In the genomic region with DNA sequence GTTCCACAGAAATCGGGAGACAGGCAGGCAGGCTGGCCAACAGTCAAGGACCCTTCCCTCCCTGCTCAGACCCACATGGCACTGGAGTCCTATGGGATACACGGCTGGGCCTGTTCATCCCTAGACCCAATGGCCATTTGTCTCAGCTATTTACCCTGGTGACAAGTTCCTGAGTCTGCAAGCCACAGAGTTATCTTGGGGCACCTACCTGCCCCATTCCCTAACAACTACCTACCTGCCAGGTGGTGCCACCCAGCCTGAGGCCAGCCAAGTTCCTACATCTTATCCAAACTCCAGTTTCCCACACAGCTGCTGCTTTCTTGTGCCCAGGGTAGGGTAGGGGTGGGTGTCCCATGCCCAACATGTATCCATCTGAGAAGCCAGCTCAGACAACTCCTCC, we compare ENCODE assay signal across 19 mouse cellular contexts. TPM values are rescaled to one million over a fixed set of nuclear protein-coding genes. Genes with fewer than 3 reads are reported as not detected.
DNase-seq lines count a peak whose midpoint lies in the region; ATAC-seq and TF ChIP-seq lines count a peak whose summit lies in the region.
"Had no signal": no experiment of that assay in that cellular context is flagged by ENCODE, and none has a peak within 500 bp of the region (broad histone marks: within the 10 kb centered on the region; RNA-seq: fewer than 3 reads in every experiment).

No protein-coding gene starts in this region.

- peak overlapping the region; percentile 16; the same call in 1 of the 2 replicates for H3K27ac ChIP-seq in forebrain, postnatal 0 days (ENCODE audit: low read depth, low read length)
- H3K27ac ChIP-seq in forebrain, embryonic 11.5 days (ENCODE audit: low read depth, low read length), result no peak overlapping the region
- H3K27ac ChIP-seq in intestine, postnatal 0 days (ENCODE audit: low read depth, low read length), result peak overlapping the region; percentile 57; the same call in 1 of the 2 replicates
- H3K27ac ChIP-seq in intestine, embryonic 16.5 days (ENCODE audit: low read length), result no peak overlapping the region
- H3K27ac ChIP-seq in testis, adult 2 months (ENCODE audit: control insufficient read depth, insufficient read depth, low read depth, low read length), result peak overlapping the region; percentile 43
- no peak overlapping the region for H3K27ac ChIP-seq in stomach, postnatal 0 days (replicated peaks)
- H3K27ac ChIP-seq: forebrain, embryonic 15.5 days; stomach, embryonic 15.5 days had no signal

- H3K36me3 ChIP-seq in forebrain, postnatal 0 days (ENCODE audit: insufficient read depth), result 0 out of 2 replicates have a peak, but pooled peaks cover 4% of the 10 kb centered on the region
- no peaks in the 10 kb centered on the region for H3K36me3 ChIP-seq in forebrain, embryonic 11.5 days (ENCODE audit: control insufficient read depth, insufficient read depth, low read length)
- H3K36me3 ChIP-seq in intestine, postnatal 0 days (ENCODE audit: control insufficient read depth, insufficient read depth), result peaks cover 74% of the 10 kb centered on the region
- H3K36me3 ChIP-seq in intestine, embryonic 16.5 days (ENCODE audit: control insufficient read depth, insufficient read depth, low read length), result peaks cover 24% of the 10 kb centered on the region
- no peaks in the 10 kb centered on the region for H3K36me3 ChIP-seq in testis, adult 2 months (ENCODE audit: control insufficient read depth, insufficient read depth, low read length)
- peaks cover 13% of the 10 kb centered on the region for H3K36me3 ChIP-seq in stomach, postnatal 0 days (ENCODE audit: control insufficient read depth, insufficient read depth, low read length)
- H3K36me3 ChIP-seq: forebrain, embryonic 15.5 days had no signal

- no peak overlapping the region for H3K4me3 ChIP-seq in forebrain, postnatal 0 days (ENCODE audit: low read depth, low read length)
- H3K4me3 ChIP-seq in forebrain, embryonic 11.5 days (ENCODE audit: low read depth, low read length), result no peak overlapping the region
- H3K4me3 ChIP-seq in intestine, postnatal 0 days (ENCODE audit: low read depth, low read length), result no peak overlapping the region
- no peak overlapping the region for H3K4me3 ChIP-seq in intestine, embryonic 16.5 days (ENCODE audit: low read length)
- H3K4me3 ChIP-seq in testis, adult 2 months (ENCODE audit: control insufficient read depth, low read depth, low read length), result no peak overlapping the region
- no peak overlapping the region for H3K4me3 ChIP-seq in stomach, postnatal 0 days (ENCODE audit: low read depth, low read length)
- H3K4me3 ChIP-seq: erythroblast, embryonic 14.5 days; forebrain, embryonic 15.5 days; megakaryocyte, embryonic 14.5 days; myocyte; stomach, embryonic 15.5 days had no signal

- 0 out of 2 replicates have a peak, but pooled peaks have one; percentile 3 for ATAC-seq in forebrain, postnatal 0 days
- no peak for ATAC-seq in forebrain, embryonic 11.5 days (replicated peaks; ENCODE audit: low FRiP score)
- no peak for ATAC-seq in intestine, postnatal 0 days
- ATAC-seq in intestine, embryonic 16.5 days, result no peak
- ATAC-seq in stomach, postnatal 0 days (ENCODE audit: low FRiP score, low TSS enrichment), result no peak
- ATAC-seq: activated CD4-positive, CD25-positive, alpha-beta regulatory T cell, adult 4 months; CD4-positive, CD25-positive, alpha-beta regulatory T cell, adult 4 months had no signal

- H3K4me1 ChIP-seq in forebrain, postnatal 0 days (ENCODE audit: insufficient read depth), result no peaks in the 10 kb centered on the region
- H3K4me1 ChIP-seq in forebrain, embryonic 11.5 days (replicated peaks; ENCODE audit: control insufficient read depth, insufficient read depth, low read length), result no peaks in the 10 kb centered on the region
- H3K4me1 ChIP-seq in intestine, postnatal 0 days (replicated peaks; ENCODE audit: control insufficient read depth, insufficient read depth, low read length), result 0 out of 2 replicates have a peak, but pooled peaks cover 5% of the 10 kb centered on the region
- peaks cover 18% of the 10 kb centered on the region; the same call in 1 of the 2 replicates for H3K4me1 ChIP-seq in intestine, embryonic 16.5 days (ENCODE audit: control insufficient read depth, insufficient read depth, low read length)
- peaks cover 7% of the 10 kb centered on the region for H3K4me1 ChIP-seq in testis, adult 2 months (ENCODE audit: control insufficient read depth, insufficient read depth, low read length)
- H3K4me1 ChIP-seq in stomach, postnatal 0 days (replicated peaks; ENCODE audit: control insufficient read depth, insufficient read depth), result no peaks in the 10 kb centered on the region
- H3K4me1 ChIP-seq: forebrain, embryonic 15.5 days; megakaryocyte, embryonic 14.5 days; stomach, embryonic 15.5 days had no signal

- TF ChIP-seq POLR2A in testis, adult 2 months (IDR thresholded peaks at IDR 0.05; ENCODE audit: control insufficient read depth, low read depth, low read length), result no peak

- TF ChIP-seq CTCF in forebrain, postnatal 0 days (IDR thresholded peaks at IDR 0.05; ENCODE audit: low read depth), result no peak
- no peak for TF ChIP-seq CTCF in intestine, postnatal 0 days (IDR thresholded peaks at IDR 0.05; ENCODE audit: low read depth)
- TF ChIP-seq CTCF in testis, adult 2 months (IDR thresholded peaks at IDR 0.05; ENCODE audit: control insufficient read depth, insufficient read depth, insufficient replicate concordance, low read depth, low read length), result no peak
- no peak for TF ChIP-seq CTCF in stomach, postnatal 0 days (IDR thresholded peaks at IDR 0.05; ENCODE audit: low read depth)

- no peak overlapping the region for H3K4me2 ChIP-seq in forebrain, postnatal 0 days (ENCODE audit: low read depth)
- no peak overlapping the region for H3K4me2 ChIP-seq in forebrain, embryonic 11.5 days (ENCODE audit: low read depth, low read length, severe bottlenecking)
- H3K4me2 ChIP-seq in intestine, postnatal 0 days (replicated peaks; ENCODE audit: low read depth), result no peak overlapping the region
- H3K4me2 ChIP-seq in intestine, embryonic 16.5 days (ENCODE audit: low read depth, low read length), result no peak overlapping the region
- no peak overlapping the region for H3K4me2 ChIP-seq in stomach, postnatal 0 days (replicated peaks; ENCODE audit: low read depth)
- H3K4me2 ChIP-seq: forebrain, embryonic 15.5 days; heart, embryonic 11.5 days; liver, embryonic 11.5 days; stomach, embryonic 15.5 days had no signal

- DNase-seq in forebrain, postnatal 0 days, result no peak
- no peak for DNase-seq in forebrain, embryonic 11.5 days (ENCODE audit: low spot score)
- DNase-seq in testis, postnatal 14 days (ENCODE audit: low spot score), result no peak
- no peak for DNase-seq in stomach, postnatal 0 days (ENCODE audit: low spot score)
- DNase-seq in adrenal gland, adult 2 months, result no peak
- DNase-seq: embryo, embryonic 11 days; retina, postnatal 1 day had no signal

- no peak for TF ChIP-seq EP300 in stomach, postnatal 0 days (optimal IDR thresholded peaks at IDR 0.05)

- WGBS in forebrain, postnatal 0 days, result 69% methylated on average over 2 of the region's 2 CpGs
- WGBS in forebrain, embryonic 11.5 days, result 88% methylated on average over 2 of the region's 2 CpGs
- WGBS in intestine, postnatal 0 days, result 59% methylated on average over 2 of the region's 2 CpGs
- 63% methylated on average over 2 of the region's 2 CpGs for WGBS in intestine, embryonic 16.5 days
- WGBS in stomach, postnatal 0 days, result 49% methylated on average over 2 of the region's 2 CpGs

- H3K9me3 ChIP-seq in forebrain, postnatal 0 days (ENCODE audit: low read length), result no peaks in the 10 kb centered on the region
- H3K9me3 ChIP-seq in forebrain, embryonic 11.5 days (ENCODE audit: control insufficient read depth, low read length), result no peaks in the 10 kb centered on the region
- H3K9me3 ChIP-seq in intestine, postnatal 0 days (ENCODE audit: control insufficient read depth), result no peaks in the 10 kb centered on the region
- H3K9me3 ChIP-seq in intestine, embryonic 16.5 days (ENCODE audit: control insufficient read depth, low read length), result no peaks in the 10 kb centered on the region
- H3K9me3 ChIP-seq in stomach, postnatal 0 days (ENCODE audit: control insufficient read depth, low read length), result no peaks in the 10 kb centered on the region
- H3K9me3 ChIP-seq: forebrain, embryonic 15.5 days; stomach, embryonic 15.5 days had no signal

- no peak overlapping the region for H3K9ac ChIP-seq in forebrain, postnatal 0 days
- H3K9ac ChIP-seq in forebrain, embryonic 11.5 days (ENCODE audit: low read length), result no peak overlapping the region
- no peak overlapping the region for H3K9ac ChIP-seq in intestine, postnatal 0 days (ENCODE audit: low read depth, low read length)
- H3K9ac ChIP-seq in intestine, embryonic 16.5 days (ENCODE audit: low read depth, low read length), result no peak overlapping the region
- 0 out of 2 replicates have a peak overlapping the region, but pooled peaks have one; percentile 13 for H3K9ac ChIP-seq in stomach, postnatal 0 days (ENCODE audit: low read length)
- H3K9ac ChIP-seq: forebrain, embryonic 15.5 days; stomach, embryonic 15.5 days had no signal

- H3K27me3 ChIP-seq in forebrain, postnatal 0 days (ENCODE audit: insufficient read depth, low read length), result no peaks in the 10 kb centered on the region
- H3K27me3 ChIP-seq in forebrain, embryonic 11.5 days (ENCODE audit: control insufficient read depth, insufficient read depth, low read length), result no peaks in the 10 kb centered on the region
- H3K27me3 ChIP-seq in intestine, postnatal 0 days (replicated peaks; ENCODE audit: control insufficient read depth, insufficient read depth, low read length), result no peaks in the 10 kb centered on the region
- no peaks in the 10 kb centered on the region for H3K27me3 ChIP-seq in intestine, embryonic 16.5 days (replicated peaks; ENCODE audit: control insufficient read depth, insufficient read depth, low read length)
- H3K27me3 ChIP-seq in testis, adult 2 months (ENCODE audit: control insufficient read depth, insufficient read depth, low read length), result no peaks in the 10 kb centered on the region
- no peaks in the 10 kb centered on the region for H3K27me3 ChIP-seq in stomach, postnatal 0 days (ENCODE audit: control insufficient read depth, insufficient read depth, low read length)
- H3K27me3 ChIP-seq: forebrain, embryonic 15.5 days; stomach, embryonic 15.5 days had no signal

RNA-seq across cellular contexts. Expression of gene Arhgap8, which starts 21.7 kb away (rescaled TPM):
- 0.29 TPM in 1 of 2 replicates, not detected in the other for total RNA-seq in forebrain, postnatal 0 days (2014; rRNA removed)
- 0.19 and 0.44 TPM in 2 replicates for polyA plus RNA-seq in forebrain, postnatal 0 days (2015; fragmentation: Nextera tagmentation; extraction: Ambion mirVana)
- polyA plus RNA-seq in forebrain, embryonic 11.5 days (2014; fragmentation: Nextera tagmentation; extraction: Ambion mirVana), result 1.1 and 1.7 TPM in 2 replicates
- 10.6 and 11.2 TPM in 2 replicates for polyA plus RNA-seq in intestine, postnatal 0 days (2015; fragmentation: Nextera tagmentation; extraction: Ambion mirVana)
- polyA plus RNA-seq in intestine, embryonic 16.5 days (2015; fragmentation: Nextera tagmentation; extraction: Ambion mirVana), result 14.3 and 16.3 TPM in 2 replicates
- polyA plus RNA-seq in testis, adult 2 months (2012; rRNA removed), result 3.1 and 3.7 TPM in 2 replicates
- polyA plus RNA-seq in stomach, postnatal 0 days (2015; fragmentation: Nextera tagmentation; extraction: Ambion mirVana), result 20.2 and 22.0 TPM in 2 replicates
- total RNA-seq in adrenal gland, adult 2 months (2021), result under 1 TPM; 0.43 to 0.93 TPM
- 0.90 and 1.00 TPM in 2 replicates for polyA plus RNA-seq in adrenal gland, adult 2 months (2012; rRNA removed)
- polyA plus RNA-seq: activated CD4-positive, CD25-positive, alpha-beta regulatory T cell, adult 4 months; CD4-positive, CD25-positive, alpha-beta regulatory T cell, adult 4 months; erythroblast, embryonic 14.5 days; myocyte had no signal

RNA-seq across cellular contexts. Expression of gene Prr5, which starts 28.8 kb away (rescaled TPM):
- total RNA-seq in forebrain, postnatal 0 days (2014; rRNA removed), result 8.6 and 17.2 TPM in 2 replicates
- 17.8 and 28.2 TPM in 2 replicates for polyA plus RNA-seq in forebrain, postnatal 0 days (2015; fragmentation: Nextera tagmentation; extraction: Ambion mirVana)
- 10.0 and 12.3 TPM in 2 replicates for polyA plus RNA-seq in forebrain, embryonic 11.5 days (2014; fragmentation: Nextera tagmentation; extraction: Ambion mirVana)
- polyA plus RNA-seq in intestine, postnatal 0 days (2015; fragmentation: Nextera tagmentation; extraction: Ambion mirVana), result 68.5 and 83.0 TPM in 2 replicates
- polyA plus RNA-seq in intestine, embryonic 16.5 days (2015; fragmentation: Nextera tagmentation; extraction: Ambion mirVana), result 69.1 and 81.3 TPM in 2 replicates
- 13.0 and 13.4 TPM in 2 replicates for polyA plus RNA-seq in testis, adult 2 months (2012; rRNA removed)
- polyA plus RNA-seq in stomach, postnatal 0 days (2015; fragmentation: Nextera tagmentation; extraction: Ambion mirVana), result 18.2 and 20.3 TPM in 2 replicates
- 1 to 10 TPM; 7.0 to 9.4 TPM for total RNA-seq in adrenal gland, adult 2 months (2021)
- 15.7 and 26.7 TPM in 2 replicates for polyA plus RNA-seq in adrenal gland, adult 2 months (2012; rRNA removed)
- polyA plus RNA-seq: activated CD4-positive, CD25-positive, alpha-beta regulatory T cell, adult 4 months had no signal

Comparison
In these comparisons a context has a peak if more than half of its experiments do, and no peak if none do; other contexts are left out.
1. H3K27ac ChIP-seq: peak in forebrain, postnatal 0 days (single experiment), intestine, postnatal 0 days (single experiment) and testis, adult 2 months (single experiment); none in forebrain, embryonic 11.5 days (single experiment), intestine, embryonic 16.5 days (single experiment) and stomach, postnatal 0 days (single experiment).